Mouse (Mus musculus) E14TG2a.4 (cell line): ENCODE results near the gene Smoc2.

Source experiments
- H3K27me3 ChIP-seq: 2 replicates; pipeline ENCODE4 v1.6.1; 2014; ENCODE audit warnings: low read length, control low read depth; ENCODE audit not compliant: insufficient read depth
- H3K36me3 ChIP-seq: 2 replicates; pipeline ENCODE4 v1.6.1; 2014; ENCODE audit warnings: low read length, control low read depth; ENCODE audit not compliant: insufficient read depth
- H3K4me1 ChIP-seq: replicated peaks from 2 replicates; pipeline ENCODE4 v1.6.1; 2014; ENCODE audit warnings: low read depth, low read length, control low read depth
- H3K4me3 ChIP-seq: replicated peaks from 2 replicates; pipeline ENCODE4 v1.5.1; 2014; ENCODE audit warnings: mild to moderate bottlenecking, low read length
- H3K9me3 ChIP-seq: 2 replicates; pipeline ENCODE4 v1.6.1; 2014; ENCODE audit warnings: low read length, control low read depth
- CTCF ChIP-seq: conservative IDR thresholded peaks from 2 replicates; pipeline ENCODE4 v1.5.1; 2014; ENCODE audit warnings: low read length
- NANOG ChIP-seq: IDR thresholded peaks from 2 replicates; pipeline ENCODE4 v1.6.1; 2014; ENCODE audit warnings: borderline replicate concordance, low read length, mixed read lengths
- POU5F1 ChIP-seq: IDR thresholded peaks from 2 replicates; pipeline ENCODE4 v1.6.1; 2014; ENCODE audit warnings: low read length, borderline replicate concordance

Gene Smoc2

GRCm38 (mm10) chr17:14346891-14347290 lies 67.6 kb downstream of the Smoc2 start:
- TF ChIP-seq NANOG, result no peak
- no peak for TF ChIP-seq CTCF
- TF ChIP-seq POU5F1, result no peak
- no peaks in the 10 kb centered on the region for H3K9me3 ChIP-seq
- no peaks in the 10 kb centered on the region for H3K4me1 ChIP-seq
- H3K27me3 ChIP-seq, result no peaks in the 10 kb centered on the region
- H3K4me3 ChIP-seq, result no peak overlapping the region
- no peaks in the 10 kb centered on the region for H3K36me3 ChIP-seq

DNA sequence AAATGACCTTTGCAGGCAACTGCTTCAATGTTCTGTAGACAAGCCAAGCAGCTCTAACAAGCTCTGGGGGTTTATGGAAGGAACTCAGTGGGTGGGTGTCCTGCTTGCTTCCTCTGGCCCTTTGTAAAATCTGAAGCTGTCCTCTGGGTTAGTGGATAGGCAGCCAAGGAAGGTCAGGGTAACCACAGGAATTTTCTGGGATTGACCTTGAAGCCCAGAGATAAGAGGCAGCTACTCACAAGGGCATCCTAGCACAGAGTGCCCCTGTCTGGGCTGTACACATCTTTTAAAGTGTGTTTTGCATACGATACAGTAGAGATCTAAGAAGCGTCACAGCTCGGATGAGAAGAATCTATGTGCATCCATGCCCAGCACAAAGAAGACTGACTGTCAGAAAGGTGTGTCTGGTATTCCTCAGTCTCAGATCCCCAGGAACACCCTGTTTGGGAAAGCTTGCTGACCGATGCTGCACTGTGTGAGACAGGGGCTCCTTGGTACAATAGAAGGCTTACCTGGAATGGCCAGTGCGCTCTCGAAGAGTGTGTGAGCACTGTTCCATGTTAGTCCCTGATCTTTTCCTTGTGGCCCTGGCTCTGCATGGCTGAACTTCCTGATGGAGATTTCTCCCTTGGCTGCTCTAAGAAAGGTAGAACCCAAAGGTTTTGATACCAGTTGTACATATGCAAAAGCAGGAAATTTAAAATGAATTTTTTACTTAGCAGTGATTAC lies 69.9 kb downstream of the Smoc2 start:
- no peaks in the 10 kb centered on the region for H3K4me1 ChIP-seq
- no peaks in the 10 kb centered on the region for H3K36me3 ChIP-seq
- peaks cover 6% of the 10 kb centered on the region; the same call in 1 of the 2 replicates for H3K9me3 ChIP-seq
- H3K4me3 ChIP-seq, result no peak overlapping the region
- TF ChIP-seq NANOG (no peak), CTCF (no peak), POU5F1 (no peak)
- no peaks in the 10 kb centered on the region for H3K27me3 ChIP-seq

- H3K36me3 ChIP-seq, result no peaks in the 10 kb centered on the region
- peaks cover 6% of the 10 kb centered on the region; the same call in 1 of the 2 replicates for H3K9me3 ChIP-seq
- no peaks in the 10 kb centered on the region for H3K27me3 ChIP-seq
- no peak for TF ChIP-seq CTCF
- no peak overlapping the region for H3K4me3 ChIP-seq
- H3K4me1 ChIP-seq, result no peaks in the 10 kb centered on the region
These were observed 74.1 kb downstream of the Smoc2 start for GRCm38 (mm10) chr17:14353219-14354079.

DNA sequence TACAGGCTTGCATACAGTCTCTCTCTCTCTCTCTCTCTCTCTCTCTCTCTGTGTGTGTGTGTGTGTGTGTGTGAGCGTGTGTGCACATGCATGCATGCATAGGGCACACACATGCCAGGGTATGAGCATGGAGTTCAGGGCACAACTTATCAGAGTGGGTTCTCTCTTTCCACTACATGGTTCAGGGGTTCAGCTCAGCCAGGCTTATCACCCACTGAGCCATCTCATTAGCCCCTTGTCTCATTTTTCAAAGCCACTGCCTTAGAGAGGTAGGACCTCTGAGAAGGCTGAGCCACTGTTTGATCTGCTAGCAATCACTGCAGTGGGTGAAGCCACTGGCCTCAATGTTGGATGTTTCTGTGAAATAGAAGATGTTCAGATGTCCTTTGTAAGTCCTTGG lies 82.2 kb downstream of the Smoc2 start:
- no peaks in the 10 kb centered on the region for H3K36me3 ChIP-seq
- H3K9me3 ChIP-seq, result no peaks in the 10 kb centered on the region
- no peaks in the 10 kb centered on the region for H3K4me1 ChIP-seq
- TF ChIP-seq NANOG (no peak), CTCF (no peak), POU5F1 (no peak)
- no peak overlapping the region for H3K4me3 ChIP-seq
- H3K27me3 ChIP-seq, result no peaks in the 10 kb centered on the region

- Histone ChIP-seq H3K36me3 (no peaks in the 10 kb centered on the region), H3K27me3 (peaks cover 20% of the 10 kb centered on the region), H3K4me1 (no peaks in the 10 kb centered on the region), H3K9me3 (peaks cover 11% of the 10 kb centered on the region; the same call in 1 of the 2 replicates), H3K4me3 (no peak overlapping the region)
- TF ChIP-seq NANOG, result no peak
- TF ChIP-seq CTCF, result no peak
- no peak for TF ChIP-seq POU5F1
These were observed 91.2 kb downstream of the Smoc2 start for GRCm38 (mm10) chr17:14370476-14370875.

GRCm38 (mm10) chr17:14371606-14372005 lies 92.3 kb downstream of the Smoc2 start:
- peaks cover 11% of the 10 kb centered on the region; the same call in 1 of the 2 replicates for H3K9me3 ChIP-seq
- no peaks in the 10 kb centered on the region for H3K36me3 ChIP-seq
- H3K27me3 ChIP-seq, result peaks cover 24% of the 10 kb centered on the region
- TF ChIP-seq CTCF (no peak), POU5F1 (no peak), NANOG (no peak)
- H3K4me3 ChIP-seq, result no peak overlapping the region
- no peaks in the 10 kb centered on the region for H3K4me1 ChIP-seq

GRCm38 (mm10) chr17:14372324-14373145 lies 93.2 kb downstream of the Smoc2 start:
- 0 out of 2 replicates have a peak, but pooled peaks cover 6% of the 10 kb centered on the region for H3K9me3 ChIP-seq
- no peak overlapping the region for H3K4me3 ChIP-seq
- peaks cover 25% of the 10 kb centered on the region for H3K27me3 ChIP-seq
- no peaks in the 10 kb centered on the region for H3K36me3 ChIP-seq
- TF ChIP-seq CTCF (no peak), POU5F1 (no peak), NANOG (no peak)
- H3K4me1 ChIP-seq, result no peaks in the 10 kb centered on the region
